Mouse (Mus musculus) hindlimb bud, embryonic 11.5 days (tissue): ENCODE measurements around the gene Ube3c.
A peak's percentile ranks its signal among the peaks of the same experiment; 100 is the strongest.

Experiments
- DNase-seq: peaks from one replicate; pipeline ENCODE4 v3.0.0-alpha.2; 2012; ENCODE audit warnings: low read depth, low spot score; ENCODE audit errors: extremely low spot score

The Ube3c gene

DNA sequence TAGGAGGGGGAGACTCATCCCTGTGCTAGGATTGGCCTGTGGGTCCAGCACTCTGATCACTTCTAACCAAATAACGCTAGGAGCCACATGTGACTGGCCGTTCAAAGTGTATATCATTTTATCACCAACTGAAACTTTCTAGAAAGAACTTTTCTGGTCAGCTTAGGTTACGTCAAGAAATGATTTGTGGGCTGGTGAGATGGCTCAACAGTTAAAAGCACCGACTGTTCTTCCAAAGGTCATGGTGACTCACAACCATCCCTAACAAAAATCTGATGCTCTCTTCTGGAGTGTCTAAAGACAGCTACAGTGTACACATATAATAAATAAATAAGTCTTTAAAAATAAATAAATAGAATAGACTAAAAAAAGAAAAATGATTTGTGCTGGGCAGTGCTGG is 103.5 kb downstream of the Ube3c start:
- DNase-seq: no peak

DNA sequence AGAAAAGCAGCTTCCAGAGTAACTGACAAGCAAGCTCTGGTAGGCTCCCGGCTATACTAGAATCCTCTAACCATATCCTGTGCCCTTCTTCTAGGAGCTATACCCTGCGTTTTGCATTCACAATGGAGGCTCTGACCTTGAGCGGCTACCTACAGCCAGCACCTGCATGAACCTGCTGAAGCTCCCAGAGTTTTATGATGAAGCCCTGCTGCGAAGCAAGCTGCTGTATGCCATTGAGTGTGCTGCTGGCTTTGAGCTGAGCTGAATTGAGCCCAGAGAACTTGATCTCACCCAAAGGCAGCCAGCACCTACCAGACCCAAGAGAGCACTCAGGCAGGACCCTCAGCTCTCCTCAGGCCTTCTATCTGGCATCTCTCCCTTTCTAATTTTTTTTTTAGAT is 105.3 kb downstream of the Ube3c start:
- no peak for DNase-seq

DNA sequence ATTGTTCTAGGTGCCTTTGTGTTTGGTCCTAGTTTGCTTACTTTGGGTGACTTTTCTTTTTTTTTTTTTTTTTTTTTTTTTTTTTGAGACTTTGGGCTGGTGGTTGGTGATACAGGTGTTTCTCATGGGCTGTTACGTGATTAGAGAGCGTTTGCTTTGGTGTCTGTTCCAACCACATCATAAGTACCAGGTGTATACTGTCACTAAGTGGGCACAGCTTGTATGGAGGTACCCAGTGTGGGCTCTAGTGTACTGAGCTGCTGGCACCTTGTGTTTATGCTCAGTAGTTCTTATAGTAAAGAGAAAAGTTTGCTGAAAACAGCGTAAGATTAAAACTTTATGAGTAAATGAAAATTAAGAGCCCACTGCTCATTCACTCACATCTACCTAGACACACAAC is 107.4 kb downstream of the Ube3c start:
- no peak for DNase-seq

DNA sequence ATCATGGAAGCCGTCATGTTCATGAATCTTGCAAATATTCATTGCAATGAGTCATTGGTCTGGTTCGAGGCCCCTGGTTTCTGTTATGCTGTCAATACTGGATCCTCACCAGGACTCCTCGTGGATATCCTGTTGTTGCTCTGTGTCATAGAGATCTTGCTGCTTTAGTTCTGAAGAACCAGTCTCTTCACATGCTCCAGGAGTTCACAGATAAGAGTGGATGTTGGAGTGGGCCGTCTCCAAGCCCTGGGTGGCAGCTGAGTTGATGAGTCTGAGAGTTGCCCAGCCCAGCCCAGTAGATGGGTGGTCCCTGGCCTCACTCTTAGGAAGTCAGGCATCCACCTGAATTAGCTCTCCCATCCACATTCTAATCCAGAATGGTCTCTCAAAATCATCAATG is 116.0 kb downstream of the Ube3c start:
- DNase-seq: no peak

DNA sequence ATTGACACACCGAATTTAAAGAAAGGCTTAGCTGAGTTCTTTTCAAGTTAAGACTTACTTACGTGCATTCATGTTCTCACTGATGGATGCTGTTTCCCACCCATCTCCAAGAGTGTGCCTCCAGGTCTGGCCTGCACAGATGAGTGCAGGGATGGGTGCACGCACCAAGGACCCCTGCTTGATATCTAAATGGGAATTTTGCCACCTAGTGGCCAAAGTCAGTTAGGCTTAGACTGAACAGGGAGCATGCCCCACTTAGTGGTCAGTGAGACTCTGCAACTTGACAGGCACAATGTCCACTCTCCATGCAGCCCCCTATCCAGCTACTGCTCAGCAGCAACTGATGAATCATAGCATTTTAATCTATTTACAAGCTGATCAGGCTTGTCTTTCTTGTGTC is 118.6 kb downstream of the Ube3c start:
- peak; percentile 42 for DNase-seq

- DNase-seq: no peak
Observed at GRCm38 (mm10) chr5:29688352-29688751, 119.3 kb downstream of the Ube3c start.

DNA sequence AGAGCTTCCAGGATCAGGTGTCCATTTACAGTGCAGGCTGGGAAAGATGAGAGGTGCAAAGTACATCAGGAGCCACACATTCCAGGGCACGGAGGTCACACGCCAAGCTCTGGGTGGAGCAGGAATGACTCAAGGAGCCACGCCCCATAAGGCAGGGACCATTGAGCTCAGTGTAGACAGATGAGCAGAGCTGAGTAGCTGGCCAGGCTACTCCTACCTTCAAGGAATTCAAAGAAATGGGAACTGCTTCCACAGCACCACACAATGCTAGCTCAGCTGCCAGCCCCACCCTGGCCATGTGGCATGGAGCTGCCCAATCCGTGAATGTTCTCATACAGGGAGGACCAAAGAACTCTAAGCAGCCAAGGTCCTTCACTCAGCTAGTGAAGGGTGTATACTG is 129.5 kb downstream of the Ube3c start:
- no peak for DNase-seq

GRCm38 (mm10) chr5:29699520-29700202 is 130.6 kb downstream of the Ube3c start:
- DNase-seq: no peak

DNA sequence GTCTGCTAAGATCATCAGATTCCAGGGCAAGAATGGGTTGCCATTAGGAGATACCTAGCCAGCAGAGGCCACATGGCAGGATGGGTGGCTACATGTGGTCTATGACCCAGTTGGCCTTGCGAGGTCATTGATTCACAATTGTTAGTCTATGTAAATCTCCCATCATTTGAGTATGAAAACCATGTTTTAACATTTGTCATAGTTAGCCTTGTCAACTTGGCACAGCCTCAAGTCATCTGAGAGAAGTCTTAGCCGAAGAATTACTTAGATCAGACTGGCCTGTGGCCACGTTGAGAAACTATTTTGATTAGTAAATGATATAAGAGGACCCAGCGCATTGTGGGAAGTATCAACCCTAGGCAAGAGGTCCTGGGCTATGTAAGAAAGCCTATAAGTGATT is 138.2 kb downstream of the Ube3c start:
- DNase-seq: no peak

DNA sequence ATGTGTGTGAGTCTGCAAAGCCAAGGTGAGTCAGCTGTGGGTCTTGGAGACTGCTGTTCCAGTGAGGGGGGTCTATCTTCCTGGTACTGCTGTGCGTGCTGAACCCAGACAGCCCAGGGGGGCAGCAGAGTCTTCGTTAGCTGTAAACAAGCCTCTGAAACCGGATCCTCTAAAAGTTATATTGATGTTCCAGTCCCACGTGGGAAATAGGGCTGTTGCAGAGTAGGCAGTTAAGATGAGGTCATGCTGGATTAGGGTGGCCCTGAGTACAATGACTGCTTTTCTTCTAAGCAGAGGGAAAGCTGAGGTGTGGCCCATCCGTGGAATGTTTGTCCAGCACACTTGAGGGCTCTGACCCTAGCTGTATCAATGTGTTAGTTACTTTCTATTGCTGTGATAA is 139.2 kb downstream of the Ube3c start:
- DNase-seq: peak; percentile 10

GRCm38 (mm10) chr5:29711631-29712030 is 142.6 kb downstream of the Ube3c start:
- no peak for DNase-seq

DNA sequence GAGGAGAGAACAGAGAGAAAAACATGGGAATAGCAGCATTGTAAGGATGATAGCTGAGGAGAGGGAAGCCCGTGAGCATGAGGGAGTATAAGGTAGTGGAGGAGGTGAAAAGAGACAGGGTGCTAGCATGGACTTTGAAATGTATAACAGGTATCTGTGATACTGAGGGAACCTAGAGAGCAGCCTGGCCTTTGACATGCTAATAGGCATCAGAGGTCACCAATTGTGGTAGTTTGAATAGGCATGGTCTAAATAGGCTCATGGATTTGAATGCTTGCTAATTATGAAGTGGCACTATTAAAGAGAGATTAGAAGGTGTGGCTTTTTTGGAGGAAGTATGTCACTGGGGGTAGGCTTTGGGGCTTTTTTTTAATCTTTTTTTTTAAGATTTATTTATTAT is 143.9 kb downstream of the Ube3c start:
- DNase-seq: no peak

DNA sequence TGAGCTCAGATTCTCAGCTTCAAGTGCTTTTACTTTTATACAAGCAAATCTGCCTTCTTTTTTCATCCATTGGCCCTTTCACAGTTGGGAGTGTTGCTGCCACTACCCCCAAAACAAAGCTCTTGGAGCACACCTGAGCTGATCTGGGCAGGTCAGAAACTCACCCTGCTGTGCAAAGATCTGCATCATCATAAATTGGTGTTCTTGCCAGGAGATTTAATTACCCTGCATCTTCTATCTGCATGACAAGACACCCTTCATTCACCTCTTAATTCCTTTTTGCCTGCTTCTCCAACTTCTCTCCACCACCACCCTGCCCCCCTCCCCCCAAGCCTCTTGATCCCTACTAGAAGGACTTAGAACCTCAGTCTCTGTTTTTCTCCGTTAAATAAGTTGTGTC is 152.1 kb downstream of the Ube3c start:
- DNase-seq: no peak

DNA sequence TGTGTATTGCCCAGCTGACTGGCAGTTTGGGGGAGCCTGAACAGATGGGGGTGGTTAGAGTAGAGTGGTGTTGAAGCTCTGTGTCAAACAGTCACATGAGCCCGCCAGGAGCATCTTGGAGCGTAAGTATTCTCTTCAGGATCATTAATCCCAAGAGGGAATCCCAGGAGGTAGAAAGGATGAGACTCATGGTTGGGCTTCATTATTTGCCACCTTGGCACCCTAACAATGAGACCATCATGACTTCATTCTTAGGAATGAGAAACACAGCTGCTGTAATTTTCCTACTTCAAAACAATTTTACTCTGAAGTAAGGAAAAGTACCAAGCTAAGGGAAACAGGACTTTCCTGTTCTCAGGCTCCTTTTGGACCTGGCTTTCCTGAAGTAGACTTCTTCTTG is 156.3 kb downstream of the Ube3c start:
- no peak for DNase-seq
